Mouse (Mus musculus) left cerebral cortex, adult 8-10 months (tissue): ENCODE measurements around the gene Chd9. TPM values are rescaled to one million over a fixed set of nuclear protein-coding genes. Genes with fewer than 3 reads are reported as not detected.

Experiments
- DNase-seq, 2 experiments: peaks; one replicate each; pipeline ENCODE4 v3.0.0; 2022; ENCODE audit warnings: low spot score in 2 of 2
- microRNA-seq, 2 experiments: library from miRNA; unstranded; fragments of <30 nt; microRNA quantifications; one replicate each; pipeline ENCODE4 v1.2.0; 2022
- total RNA-seq, 4 experiments: library from RNA; stranded (reverse); gene quantifications; 2 replicates each; pipeline ENCODE4 v1.2.4; 2022

Gene Chd9
- total RNA-seq, 4 experiments from 2014 or later: 169 to 194 (median 186) TPM

DNA sequence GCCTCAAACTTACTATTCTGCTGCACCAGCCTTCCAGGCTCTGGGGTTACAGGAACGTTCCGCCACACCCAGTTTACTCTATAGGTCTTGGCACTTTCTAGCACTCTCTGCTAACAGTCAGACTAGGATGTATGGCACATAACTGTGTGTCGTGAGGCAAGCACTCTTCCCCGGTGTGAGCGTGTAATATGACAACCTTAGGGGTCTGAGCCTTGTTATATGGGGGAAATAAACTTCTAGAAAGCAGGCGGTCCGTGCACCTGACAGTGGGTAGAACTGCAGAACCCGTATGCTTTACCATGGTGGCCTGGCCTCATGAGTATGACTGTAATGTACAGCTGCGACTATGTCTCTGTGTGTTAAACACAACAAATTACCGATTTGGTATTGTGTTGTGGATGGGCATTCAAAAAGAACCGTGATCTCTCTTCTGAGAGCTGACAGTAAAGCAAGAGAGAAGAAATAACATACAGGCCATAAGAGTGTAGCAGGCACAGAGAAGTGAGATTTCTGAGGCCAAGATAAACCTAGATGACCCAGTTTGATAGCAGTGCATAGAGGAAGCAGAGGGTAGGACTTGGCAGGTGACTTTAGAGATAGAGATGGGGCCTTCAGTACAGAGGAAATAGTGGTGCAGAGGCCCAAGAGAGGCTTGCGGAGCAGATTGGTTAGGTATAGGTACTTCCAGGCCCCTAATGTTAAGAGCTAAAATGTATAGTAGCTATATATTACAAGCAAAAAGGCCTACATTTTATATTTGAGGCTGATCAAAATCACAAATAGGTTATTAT, 249.1 kb downstream of the Chd9 start:
- no peak for DNase-seq

DNA sequence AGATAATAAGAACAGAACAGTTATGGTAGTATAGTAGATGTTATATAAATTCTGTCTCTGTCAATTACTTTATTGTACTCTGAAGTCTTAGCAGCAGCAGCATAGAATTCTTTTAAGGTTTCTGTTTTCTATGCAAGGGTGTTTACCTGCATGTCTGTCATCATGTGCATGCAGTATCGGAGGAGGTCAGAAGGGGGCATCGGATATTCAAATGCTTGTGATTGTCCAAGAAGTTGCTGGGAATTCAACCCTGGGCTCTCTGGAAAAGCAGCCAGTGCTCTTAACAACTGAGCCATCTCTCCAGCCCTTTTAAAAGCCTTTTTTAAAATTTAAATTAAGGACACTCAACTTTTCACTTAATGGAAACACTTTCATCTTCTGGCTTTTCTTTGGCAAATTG, 251.5 kb downstream of the Chd9 start:
- no peak for DNase-seq

DNA sequence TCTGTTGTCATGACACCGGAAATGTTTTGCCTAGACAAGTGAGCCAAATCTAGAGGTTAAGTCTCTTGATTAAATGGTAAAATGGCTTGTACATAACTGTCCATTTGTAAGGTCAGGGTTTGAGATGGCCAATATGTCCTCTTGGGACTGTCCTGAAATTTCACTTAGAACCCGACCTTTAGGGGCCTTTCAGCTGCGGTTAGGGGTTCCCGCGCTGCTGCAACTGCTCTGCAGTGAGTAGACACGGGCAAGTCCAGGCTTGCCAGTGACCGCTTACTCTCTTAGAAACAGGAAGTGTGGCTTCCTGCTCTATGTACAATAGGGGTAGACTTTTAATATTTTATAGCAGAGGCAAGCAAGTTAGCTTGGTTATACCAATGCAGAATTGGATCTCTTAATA, 253.8 kb downstream of the Chd9 start:
- no peak for DNase-seq

DNA sequence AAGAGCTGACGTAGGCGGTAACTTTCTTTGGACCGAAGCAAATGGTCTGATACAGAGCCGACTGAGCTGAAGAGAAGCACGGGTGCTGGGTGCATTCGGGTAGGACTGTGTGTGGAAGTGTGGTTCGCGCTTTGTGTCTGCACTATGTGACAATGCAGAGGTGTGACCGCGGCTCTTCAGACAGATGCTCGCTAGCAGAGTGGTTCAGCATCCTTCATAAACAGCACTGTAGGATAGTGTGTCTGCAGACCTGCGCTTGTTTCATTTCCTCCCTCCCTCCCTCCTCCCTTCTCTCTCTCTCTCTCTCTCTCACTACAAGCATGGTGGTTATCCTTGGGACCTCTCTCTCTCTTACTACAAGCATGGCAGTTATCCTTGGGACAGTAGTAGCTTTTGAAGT, 254.3 kb downstream of the Chd9 start:
- no peak for DNase-seq

DNA sequence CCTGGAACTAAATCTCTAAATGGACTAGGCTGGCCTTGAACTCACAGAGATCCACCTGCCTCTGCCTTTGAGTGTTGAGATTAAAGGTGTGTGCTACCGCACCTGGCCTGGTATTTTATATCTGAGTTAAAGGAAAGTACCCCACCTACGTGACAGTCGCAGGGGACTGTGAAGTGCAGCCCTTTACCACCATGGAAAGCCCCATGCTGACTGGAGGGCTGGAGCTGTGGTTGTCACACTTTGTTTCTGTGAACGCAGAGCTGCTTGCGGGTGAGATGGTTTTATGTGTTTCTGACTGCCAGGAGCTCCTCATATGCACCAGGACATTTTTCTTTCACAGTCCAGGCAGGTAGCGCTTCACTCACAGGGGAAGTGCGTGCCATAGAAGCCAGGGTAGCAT, 260.3 kb downstream of the Chd9 start:
- no peak for DNase-seq

DNA sequence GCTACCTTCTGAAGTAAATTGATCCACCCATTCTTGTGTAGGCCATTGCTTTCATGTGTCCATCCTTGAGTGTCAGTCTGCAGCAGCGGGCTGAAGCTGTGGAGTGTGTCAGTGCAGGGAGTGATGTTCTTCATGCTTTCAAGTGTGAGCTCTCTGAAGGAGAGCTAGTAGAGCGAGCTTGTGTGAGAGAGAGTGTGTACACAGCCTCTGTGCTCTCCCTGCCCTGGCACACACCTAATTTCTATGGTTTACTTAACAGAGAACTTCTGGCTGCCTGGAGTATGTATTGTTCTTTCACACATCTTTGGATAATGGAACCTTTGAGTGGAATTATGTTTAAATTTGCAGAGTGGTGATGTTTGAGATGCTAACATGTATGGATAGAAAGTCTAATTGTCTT, 261.4 kb downstream of the Chd9 start:
- no peak for DNase-seq

DNA sequence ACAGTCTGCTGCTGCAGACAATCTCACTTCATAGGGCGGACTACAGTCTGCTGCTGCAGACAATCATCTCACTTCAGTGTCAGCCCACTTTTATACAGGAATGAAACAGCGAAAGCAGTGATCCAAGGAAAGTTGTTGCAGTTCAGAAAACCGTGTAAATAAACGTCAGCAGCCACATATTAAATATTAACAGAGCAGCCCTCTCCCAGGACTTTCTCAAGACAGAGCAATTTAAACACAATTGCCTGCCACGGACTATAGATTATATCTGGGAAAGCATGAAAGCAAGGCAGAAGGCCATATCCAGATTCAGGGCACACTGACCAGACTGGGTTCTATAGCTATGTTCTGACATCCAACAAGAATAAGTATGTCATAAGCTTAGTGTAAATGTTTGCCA, 266.0 kb downstream of the Chd9 start:
- DNase-seq: no peak

DNA sequence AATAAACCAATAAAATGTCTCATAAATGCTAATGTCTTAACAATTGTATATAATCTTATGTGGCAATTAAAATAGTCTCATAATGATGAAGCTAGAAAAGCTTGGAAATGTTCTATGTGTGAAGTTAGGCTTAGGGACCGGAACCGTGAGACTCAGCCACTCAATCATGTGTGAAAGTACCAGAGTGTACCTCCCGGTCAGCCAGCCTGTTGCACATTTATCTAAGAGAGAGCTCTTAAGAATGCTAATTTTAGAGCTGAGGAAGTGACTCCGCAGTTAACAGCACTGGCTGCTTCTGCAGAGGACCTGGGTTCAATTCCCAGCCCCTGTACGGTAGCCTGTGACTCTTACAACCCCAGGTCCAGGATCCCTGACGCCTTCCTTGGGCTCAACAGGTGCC, 270.0 kb downstream of the Chd9 start:
- no peak for DNase-seq

Small RNA genes lying within 50 kb of the gene (microRNA-seq; reads per million reads assigned to microRNA genes)
- gene Gm44382: 0 reads per million in 2 experiments

Other genes starting within 250 kb of the Chd9 start
- 1 to 10 TPM; 1.3 to 2.3 (median 2.0) TPM for gene Gm19935, start 11.0 kb upstream of the Chd9 start, total RNA-seq
- gene Rbl2, start 241.7 kb downstream of the Chd9 start, total RNA-seq: 10 to 100 TPM; 36.3 to 42.8 (median 40.1) TPM